12 mouse cellular contexts compared by ENCODE assay signal in genomic region chr6:52232568-52232965, GRCm38 (mm10). TPM values are rescaled to one million over a fixed set of nuclear protein-coding genes. Genes with fewer than 3 reads are reported as not detected.
DNase-seq lines count a peak whose midpoint lies in the region; ATAC-seq and TF ChIP-seq lines count a peak whose summit lies in the region.
"Had no signal": no experiment of that assay in that cellular context is flagged by ENCODE, and none has a peak within 500 bp of the region (broad histone marks: within the 10 kb centered on the region; RNA-seq: fewer than 3 reads in every experiment).

No protein-coding gene starts in this region.

- in situ Hi-C loops in Patski (cut with MboI; ENCODE audit: low pct_unique_long_range_greater_than_20kb): loop anchor here (25.0 kb wide), 1 partner anchor 1245 kb away; no protein-coding TSS in a partner anchor

- no peaks in the 10 kb centered on the region for H3K27me3 ChIP-seq in Patski
- H3K27me3 ChIP-seq in limb, embryonic 10.5 days (ENCODE audit: low read depth, poor library complexity, severe bottlenecking): peaks cover 51% of the 10 kb centered on the region

- CTCF ChIA-PET in Patski (lab: Charles Lee): interaction anchor here (1.0 to 4.3 kb wide), 5 partner anchors 9 to 14 kb away, joined by 4 to 23 read pairs (median 6); partner anchors contain the start of gene Hoxa7

- POLR2A ChIA-PET in Patski (lab: Charles Lee): interaction anchor here (0.6 to 37.4 kb wide), 6 partner anchors 6 to 611 kb away, joined by 4 to 778 read pairs (median 193); partner anchors contain the start of genes 5730596B20Rik, Gm28308, Hoxa10 and Hoxa11

- no peaks in the 10 kb centered on the region for H3K9me3 ChIP-seq in limb, embryonic 10.5 days (replicated peaks)

- H3K4me1 ChIP-seq in limb, embryonic 10.5 days: peaks cover 32% of the 10 kb centered on the region

- under 1% methylated on average over 18 of the region's 18 CpGs for WGBS in limb, embryonic 10.5 days

- peak overlapping the region; percentile 99 for H3K27ac ChIP-seq in limb, embryonic 10.5 days
- H3K27ac ChIP-seq: hindbrain, postnatal 0 days had no signal

- no peak for TF ChIP-seq CTCF in Patski (IDR thresholded peaks at IDR 0.05)

- peak overlapping the region; percentile 90 for H3K4me3 ChIP-seq in limb, embryonic 10.5 days

- no peak for ATAC-seq in Patski
- ATAC-seq: hindbrain, postnatal 0 days had no signal

- DNase-seq in kidney, adult 11 months: peak; percentile 73
- no peak for DNase-seq in kidney, adult 8-10 months
- DNase-seq in Patski (ENCODE audit: low read depth, low spot score): peak; percentile 20
- peak; percentile 62 for DNase-seq in gastrocnemius, postnatal 25 days
- DNase-seq in limb, embryonic 10.5 days (ENCODE audit: low spot score): peak; percentile 70
- DNase-seq in cerebellum, adult 9-10 months: no peak
- DNase-seq in left cerebral cortex, adult 11 months (ENCODE audit: low spot score): no peak
- no peak for DNase-seq in spleen, postnatal 10 days (ENCODE audit: low spot score in 2 of 2)
- DNase-seq: left cerebral cortex, postnatal 4 days had no signal

- peaks cover 71% of the 10 kb centered on the region for H3K36me3 ChIP-seq in limb, embryonic 10.5 days
- H3K36me3 ChIP-seq: G1E had no signal

RNA-seq across cellular contexts. Expression of gene Hoxa9, which starts 1.7 kb away (rescaled TPM):
- 76.7 TPM for polyA plus RNA-seq in Patski (2021)
- 10 to 100 TPM in 1 of 2 experiments, 1 to 10 TPM in 1; 5.7 to 13.5 TPM for total RNA-seq in gastrocnemius, postnatal 25 days (2021)
- 95.7 and 123 TPM in 2 replicates for polyA plus RNA-seq in limb, embryonic 10.5 days (2016; fragmentation: Nextera tagmentation; extraction: Ambion mirVana)
- total RNA-seq: left cerebral cortex, postnatal 4 days had no signal
- polyA plus RNA-seq: cortical plate, adult 2 months; G1E; hindbrain, postnatal 0 days had no signal

RNA-seq across cellular contexts. Expression of gene Hoxa10, which starts 8.1 kb away (rescaled TPM):
- 104 TPM for polyA plus RNA-seq in Patski (2021)
- 10 to 100 TPM; 14.8 to 18.4 TPM for total RNA-seq in gastrocnemius, postnatal 25 days (2021)
- 175 and 195 TPM in 2 replicates for polyA plus RNA-seq in limb, embryonic 10.5 days (2016; fragmentation: Nextera tagmentation; extraction: Ambion mirVana)
- total RNA-seq: hindbrain, postnatal 0 days; left cerebral cortex, postnatal 4 days had no signal
- polyA plus RNA-seq: cortical plate, adult 2 months; G1E; hindbrain, postnatal 0 days had no signal

RNA-seq across cellular contexts. Expression of gene Hoxa7, which starts 10.9 kb away (rescaled TPM):
- 51.6 TPM for polyA plus RNA-seq in Patski (2021)
- total RNA-seq in gastrocnemius, postnatal 25 days (2021): 1 to 10 TPM; 4.7 to 5.5 TPM
- polyA plus RNA-seq in limb, embryonic 10.5 days (2016; fragmentation: Nextera tagmentation; extraction: Ambion mirVana): 24.7 and 24.8 TPM in 2 replicates
- total RNA-seq: left cerebral cortex, postnatal 4 days had no signal
- polyA plus RNA-seq: cortical plate, adult 2 months had no signal

RNA-seq across cellular contexts. Expression of gene Hoxa11, which starts 13.0 kb away (rescaled TPM):
- polyA plus RNA-seq in Patski (2021): 19.3 TPM
- total RNA-seq in gastrocnemius, postnatal 25 days (2021): 1 to 10 TPM; 1.4 to 1.8 TPM
- polyA plus RNA-seq in limb, embryonic 10.5 days (2016; fragmentation: Nextera tagmentation; extraction: Ambion mirVana): 71.6 and 74.9 TPM in 2 replicates
- total RNA-seq: G1E; hindbrain, postnatal 0 days; left cerebral cortex, postnatal 4 days had no signal
- polyA plus RNA-seq: cortical plate, adult 2 months; G1E; hindbrain, postnatal 0 days had no signal

RNA-seq across cellular contexts. Expression of gene Gm28308, which starts 19.4 kb away (rescaled TPM):
- polyA plus RNA-seq in Patski (2021): 8.7 TPM
- under 1 TPM in 1 of 2 experiments, not detected in 1; 0.46 TPM for total RNA-seq in gastrocnemius, postnatal 25 days (2021)
- polyA plus RNA-seq in limb, embryonic 10.5 days (2016; fragmentation: Nextera tagmentation; extraction: Ambion mirVana): 0.79 and 1.2 TPM in 2 replicates
- total RNA-seq: G1E; left cerebral cortex, postnatal 4 days had no signal
- polyA plus RNA-seq: cortical plate, adult 2 months; G1E; hindbrain, postnatal 0 days had no signal

Comparison
In these comparisons a context has a peak if more than half of its experiments do, and no peak if none do; other contexts are left out.
1. DNase-seq: peak in kidney, adult 11 months (single experiment), Patski (single experiment), gastrocnemius, postnatal 25 days (single experiment) and limb, embryonic 10.5 days (single experiment); none in kidney, adult 8-10 months (0 of 2), cerebellum, adult 9-10 months (single experiment), left cerebral cortex, adult 11 months (single experiment) and spleen, postnatal 10 days (0 of 2).